Mouse (Mus musculus): ENCODE data around the gene Wnt11.

The Wnt11 gene

GRCm38 (mm10) chr7:98834711-98835321 lies at the start of gene Wnt11:
Wnt11 (plus strand) TSS chr7:98835112.
- in situ Hi-C loops (cut with MboI; ENCODE audit: low sequenced_read_pairs): no loop called here

GRCm38 (mm10) chr7:98786792-98787612 lies 47.9 kb upstream of the Wnt11 start:
- in situ Hi-C loops (cut with MboI; ENCODE audit: low sequenced_read_pairs): no loop called here

- in situ Hi-C loops (cut with MboI; ENCODE audit: low sequenced_read_pairs): no loop called here
Measured at GRCm38 (mm10) chr7:98788721-98789120, 46.2 kb upstream of the Wnt11 start.

- in situ Hi-C loops (cut with MboI; ENCODE audit: low sequenced_read_pairs): no loop called here
Measured at GRCm38 (mm10) chr7:98789121-98789520, 45.8 kb upstream of the Wnt11 start.

- in situ Hi-C loops (cut with MboI; ENCODE audit: low sequenced_read_pairs): no loop called here
Measured at GRCm38 (mm10) chr7:98791864-98792263, 43.0 kb upstream of the Wnt11 start.

GRCm38 (mm10) chr7:98793811-98794210 lies 41.1 kb upstream of the Wnt11 start:
- in situ Hi-C loops (cut with MboI; ENCODE audit: low sequenced_read_pairs): no loop called here

GRCm38 (mm10) chr7:98794444-98794843 lies 40.5 kb upstream of the Wnt11 start:
- in situ Hi-C loops (cut with MboI; ENCODE audit: low sequenced_read_pairs): no loop called here

GRCm38 (mm10) chr7:98795637-98796036 lies 39.3 kb upstream of the Wnt11 start:
- in situ Hi-C loops (cut with MboI; ENCODE audit: low sequenced_read_pairs): no loop called here

- in situ Hi-C loops (cut with MboI; ENCODE audit: low sequenced_read_pairs): no loop called here
Measured at GRCm38 (mm10) chr7:98797347-98798133, 37.4 kb upstream of the Wnt11 start.

GRCm38 (mm10) chr7:98798134-98798417 lies 36.8 kb upstream of the Wnt11 start:
- in situ Hi-C loops (cut with MboI; ENCODE audit: low sequenced_read_pairs): no loop called here

GRCm38 (mm10) chr7:98800435-98800834 lies 34.5 kb upstream of the Wnt11 start:
- in situ Hi-C loops (cut with MboI; ENCODE audit: low sequenced_read_pairs): no loop called here

- in situ Hi-C loops (cut with MboI; ENCODE audit: low sequenced_read_pairs): no loop called here
Measured at GRCm38 (mm10) chr7:98801086-98801485, 33.8 kb upstream of the Wnt11 start.

- in situ Hi-C loops (cut with MboI; ENCODE audit: low sequenced_read_pairs): no loop called here
Measured at GRCm38 (mm10) chr7:98803181-98803580, 31.7 kb upstream of the Wnt11 start.

GRCm38 (mm10) chr7:98804841-98805772 lies 29.8 kb upstream of the Wnt11 start:
- in situ Hi-C loops (cut with MboI; ENCODE audit: low sequenced_read_pairs): no loop called here

GRCm38 (mm10) chr7:98806961-98807360 lies 28.0 kb upstream of the Wnt11 start:
- in situ Hi-C loops (cut with MboI; ENCODE audit: low sequenced_read_pairs): no loop called here

- in situ Hi-C loops (cut with MboI; ENCODE audit: low sequenced_read_pairs): no loop called here
Measured at GRCm38 (mm10) chr7:98809372-98809771, 25.5 kb upstream of the Wnt11 start.

- in situ Hi-C loops (cut with MboI; ENCODE audit: low sequenced_read_pairs): no loop called here
Measured at GRCm38 (mm10) chr7:98810619-98811018, 24.3 kb upstream of the Wnt11 start.

- in situ Hi-C loops (cut with MboI; ENCODE audit: low sequenced_read_pairs): no loop called here
Measured at GRCm38 (mm10) chr7:98820501-98820900, 14.4 kb upstream of the Wnt11 start.

- in situ Hi-C loops (cut with MboI; ENCODE audit: low sequenced_read_pairs): no loop called here
Measured at GRCm38 (mm10) chr7:98822881-98823280, 12.0 kb upstream of the Wnt11 start.

GRCm38 (mm10) chr7:98823896-98824822 lies 10.8 kb upstream of the Wnt11 start:
- in situ Hi-C loops (cut with MboI; ENCODE audit: low sequenced_read_pairs): no loop called here

Measured in CH12F3 (cell line).